Mouse (Mus musculus): ENCODE measurements around the gene Drg2. TPM values are rescaled to one million over a fixed set of nuclear protein-coding genes. Genes with fewer than 3 reads are reported as not detected.

Drg2 gene
- 105 and 109 TPM in 2 replicates for polyA plus RNA-seq (2014; fragmentation: Nextera tagmentation; extraction: Ambion mirVana)

DNA sequence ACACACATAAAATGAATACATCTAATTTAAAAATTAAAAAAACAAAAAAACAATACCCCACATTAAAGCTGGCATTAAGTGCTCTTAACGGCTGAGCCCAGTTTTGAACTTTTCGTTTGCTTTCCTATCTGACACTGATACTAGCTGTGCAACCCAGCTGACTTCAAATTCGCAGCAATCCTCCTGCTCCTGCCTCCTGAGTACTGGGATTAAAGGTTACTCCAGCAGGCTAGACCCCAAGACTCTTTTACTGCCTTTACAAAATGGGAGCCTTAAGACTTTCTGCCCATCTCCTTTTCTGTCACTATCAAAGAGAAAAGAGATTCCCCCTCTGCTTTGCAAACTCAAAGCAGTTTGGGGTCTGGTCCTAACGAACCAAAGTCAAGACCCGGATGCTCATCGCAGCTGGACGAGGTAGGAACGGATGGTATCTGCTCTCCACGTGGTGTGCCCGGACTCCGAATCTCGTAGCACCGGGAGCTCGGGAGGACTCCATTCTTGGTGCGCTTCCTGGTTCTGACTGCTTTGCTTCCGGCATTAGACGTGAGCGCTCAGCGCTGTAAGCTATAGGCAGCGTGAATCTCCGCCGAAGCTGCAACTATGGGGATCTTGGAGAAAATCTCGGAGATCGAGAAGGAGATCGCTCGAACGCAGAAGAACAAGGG is at the start of gene Drg2:
Gene Drg2 (plus strand): TSS at position 512 of the 665 bp plus-strand sequence.
- DNase-seq (peak; percentile 96), ATAC-seq (ENCODE audit: insufficient read depth) (peak; percentile 93)
- no peak within 1 kb of the TSS for H3K27ac ChIP-seq (ENCODE audit: low read depth)
- WGBS: 5% methylated on average over 27 of the region's 27 CpGs
- H3K9ac ChIP-seq: peak within 1 kb of the TSS; percentile 88
- no peak for TF ChIP-seq CTCF (IDR thresholded peaks at IDR 0.05; ENCODE audit: low read depth)
- no peaks in the 10 kb centered on the region for H3K9me3 ChIP-seq (ENCODE audit: low read depth, low read length)
- H3K4me3 ChIP-seq (ENCODE audit: low read depth, low read length): peak within 1 kb of the TSS; percentile 72
- 0 out of 2 replicates have a peak, but pooled peaks cover 5% of the 10 kb centered on the region for H3K4me1 ChIP-seq (ENCODE audit: insufficient read depth)
- H3K27me3 ChIP-seq (ENCODE audit: insufficient read depth, low read length): no peaks in the 10 kb centered on the region
- peaks cover 30% of the 10 kb centered on the region for H3K36me3 ChIP-seq (ENCODE audit: insufficient read depth)
- H3K4me2 ChIP-seq: peak within 1 kb of the TSS; percentile 93

DNA sequence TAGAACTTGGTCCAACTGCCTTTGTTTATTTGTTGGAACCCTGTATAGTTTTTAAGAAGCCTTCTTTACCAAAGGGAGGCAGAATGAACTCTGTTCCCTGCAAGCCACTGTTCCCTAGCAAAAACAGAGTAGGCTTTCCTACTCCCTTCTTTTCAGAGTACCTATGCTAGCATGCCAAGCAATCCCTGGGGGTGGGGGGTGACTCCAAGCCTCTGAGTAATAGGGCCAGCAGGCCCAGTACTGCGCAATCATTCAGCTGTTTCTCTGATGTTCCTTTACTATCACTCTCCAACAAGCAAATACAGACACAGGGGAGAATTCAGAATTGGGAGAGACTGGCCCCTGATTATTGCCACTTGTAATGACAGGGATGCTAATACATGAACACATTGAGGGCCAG is 47.8 kb upstream of the Drg2 start:
- Histone ChIP-seq H3K36me3 (ENCODE audit: insufficient read depth) (peaks cover 69% of the 10 kb centered on the region), H3K4me1 (ENCODE audit: insufficient read depth) (no peaks in the 10 kb centered on the region), H3K4me3 (ENCODE audit: low read depth, low read length) (no peak overlapping the region), H3K9ac (no peak overlapping the region), H3K27ac (ENCODE audit: low read depth) (no peak overlapping the region), H3K4me2 (no peak overlapping the region), H3K27me3 (ENCODE audit: insufficient read depth, low read length) (no peaks in the 10 kb centered on the region), H3K9me3 (ENCODE audit: low read depth, low read length) (no peaks in the 10 kb centered on the region)
- 100% methylated on average over 1 of the region's 1 CpGs for WGBS
- DNase-seq (no peak), ATAC-seq (ENCODE audit: insufficient read depth) (no peak)
- TF ChIP-seq CTCF (IDR thresholded peaks at IDR 0.05; ENCODE audit: low read depth): no peak

DNA sequence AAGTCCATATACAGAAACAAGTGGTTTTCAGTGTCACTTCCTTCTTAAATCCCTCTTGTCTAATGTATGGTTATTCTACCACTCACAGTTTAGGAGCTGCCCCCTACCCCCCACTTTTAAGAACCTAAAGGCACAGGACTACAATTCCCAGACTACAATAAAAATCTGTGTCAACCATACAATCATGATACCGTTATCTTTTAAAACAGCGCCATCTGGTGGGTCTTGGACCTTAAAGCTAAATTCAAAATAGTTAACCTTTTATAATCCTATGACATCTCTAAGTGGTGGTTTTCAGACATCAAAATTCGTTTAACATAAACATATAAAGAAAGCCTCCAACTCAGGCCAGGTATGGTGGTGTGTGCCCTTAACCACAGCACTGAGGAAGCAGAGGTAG is 42.2 kb upstream of the Drg2 start:
- Histone ChIP-seq H3K9ac (no peak overlapping the region), H3K36me3 (ENCODE audit: insufficient read depth) (peaks cover 26% of the 10 kb centered on the region), H3K4me1 (ENCODE audit: insufficient read depth) (0 out of 2 replicates have a peak, but pooled peaks cover 4% of the 10 kb centered on the region), H3K27ac (ENCODE audit: low read depth) (no peak overlapping the region), H3K27me3 (ENCODE audit: insufficient read depth, low read length) (no peaks in the 10 kb centered on the region), H3K4me2 (no peak overlapping the region), H3K9me3 (ENCODE audit: low read depth, low read length) (no peaks in the 10 kb centered on the region), H3K4me3 (ENCODE audit: low read depth, low read length) (no peak overlapping the region)
- ATAC-seq (ENCODE audit: insufficient read depth): no peak
- 5% methylated on average over 3 of the region's 3 CpGs for WGBS
- peak; percentile 68 for TF ChIP-seq CTCF (IDR thresholded peaks at IDR 0.05; ENCODE audit: low read depth)
- peak; percentile 95 for DNase-seq

DNA sequence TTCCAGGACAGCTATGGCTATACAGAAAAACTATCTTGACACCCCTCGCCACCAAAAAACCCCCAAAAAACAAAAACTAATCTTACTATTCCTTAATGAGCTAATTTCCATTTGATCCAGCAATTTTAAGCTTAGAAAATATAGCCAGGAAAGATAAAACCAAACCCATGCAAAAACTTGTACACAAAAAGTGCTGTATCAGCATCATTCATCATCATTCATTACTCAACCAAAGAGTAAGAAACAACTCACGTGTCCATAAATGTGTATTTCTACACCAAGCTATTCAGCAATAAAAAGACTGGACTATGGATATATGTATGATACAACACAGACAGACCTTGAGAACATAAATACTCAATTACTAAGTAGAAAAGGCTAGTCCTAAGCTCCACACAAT is 41.5 kb upstream of the Drg2 start:
- no peak overlapping the region for H3K4me3 ChIP-seq (ENCODE audit: low read depth, low read length)
- 83% methylated on average over 2 of the region's 2 CpGs for WGBS
- no peak overlapping the region for H3K27ac ChIP-seq (ENCODE audit: low read depth)
- TF ChIP-seq CTCF (IDR thresholded peaks at IDR 0.05; ENCODE audit: low read depth): no peak
- no peaks in the 10 kb centered on the region for H3K27me3 ChIP-seq (ENCODE audit: insufficient read depth, low read length)
- H3K9me3 ChIP-seq (ENCODE audit: low read depth, low read length): no peaks in the 10 kb centered on the region
- H3K4me2 ChIP-seq: no peak overlapping the region
- H3K9ac ChIP-seq: no peak overlapping the region
- DNase-seq (no peak), ATAC-seq (ENCODE audit: insufficient read depth) (no peak)
- H3K4me1 ChIP-seq (ENCODE audit: insufficient read depth): 0 out of 2 replicates have a peak, but pooled peaks cover 4% of the 10 kb centered on the region
- peaks cover 19% of the 10 kb centered on the region; the same call in 1 of the 2 replicates for H3K36me3 ChIP-seq (ENCODE audit: insufficient read depth)

DNA sequence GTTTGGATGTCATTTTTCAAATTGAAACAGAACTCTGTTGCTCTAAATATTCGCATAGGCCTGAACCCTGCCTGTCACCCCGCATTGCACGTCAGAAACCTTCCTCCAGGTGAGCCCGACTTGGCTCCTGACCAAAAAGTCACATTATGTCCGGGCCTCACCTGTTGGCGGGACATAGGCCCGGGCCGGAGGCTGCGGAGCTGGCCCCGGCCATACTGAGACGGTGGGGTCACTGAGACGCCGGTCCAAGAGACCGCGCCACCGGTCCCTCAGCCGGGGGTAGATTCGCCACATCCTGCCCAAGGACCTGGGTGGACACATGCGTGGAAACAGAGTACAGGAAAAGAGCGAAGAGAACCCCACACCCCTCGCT is 37.8 kb upstream of the Drg2 start:
- Histone ChIP-seq H3K9me3 (ENCODE audit: low read depth, low read length) (no peaks in the 10 kb centered on the region), H3K27ac (ENCODE audit: low read depth) (peak overlapping the region; percentile 72), H3K27me3 (ENCODE audit: insufficient read depth, low read length) (no peaks in the 10 kb centered on the region), H3K4me2 (peak overlapping the region; percentile 74), H3K36me3 (ENCODE audit: insufficient read depth) (no peaks in the 10 kb centered on the region), H3K9ac (peak overlapping the region; percentile 80), H3K4me1 (ENCODE audit: insufficient read depth) (peaks cover 11% of the 10 kb centered on the region; the same call in 1 of the 2 replicates), H3K4me3 (ENCODE audit: low read depth, low read length) (peak overlapping the region; percentile 93)
- DNase-seq (no peak), ATAC-seq (ENCODE audit: insufficient read depth) (peak; percentile 55)
- under 1% methylated on average over 21 of the region's 21 CpGs for WGBS
- no peak for TF ChIP-seq CTCF (IDR thresholded peaks at IDR 0.05; ENCODE audit: low read depth)

DNA sequence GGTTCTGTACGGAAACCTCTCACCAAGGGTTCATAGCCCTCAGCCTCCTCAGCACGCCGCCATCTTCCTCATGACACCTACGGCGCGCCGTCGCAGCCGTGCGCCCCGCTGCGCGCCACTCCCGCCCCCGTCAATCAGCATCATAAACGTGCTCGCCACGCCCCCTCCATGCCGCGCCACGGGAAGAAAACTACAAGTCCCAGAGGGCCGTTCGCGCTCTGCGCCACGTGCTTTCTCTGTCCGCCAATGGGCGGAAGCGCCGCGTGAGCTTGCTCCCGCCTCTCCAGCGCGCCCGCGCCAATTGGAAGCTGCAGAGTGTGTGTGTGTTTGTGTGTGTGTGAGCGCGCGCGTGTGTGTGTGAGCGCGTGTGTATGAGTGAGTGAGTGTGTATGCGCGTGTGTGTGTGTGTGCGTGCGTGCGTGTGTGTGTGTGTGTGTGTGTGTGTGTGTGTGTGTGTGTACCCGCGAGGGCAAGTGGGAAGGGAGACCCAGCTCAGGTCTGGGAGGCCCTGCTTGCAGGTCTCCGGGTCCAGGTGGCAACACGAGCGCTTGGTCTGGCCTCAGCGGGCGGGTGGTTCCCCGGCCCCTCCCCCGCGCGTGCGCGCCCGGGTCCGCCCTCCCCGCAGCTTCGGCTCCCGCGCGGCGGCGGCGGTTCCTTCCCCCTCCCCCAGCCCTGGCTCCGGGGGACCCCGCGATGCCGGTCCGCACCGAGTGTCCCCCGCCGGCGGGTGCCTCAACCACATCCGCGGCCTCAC is 37.3 kb upstream of the Drg2 start, which contains the start of gene Gid4:
Gene Gid4 (plus strand): TSS at position 183 of the 754 bp plus-strand sequence.
- H3K4me2 ChIP-seq: peak within 1 kb of the TSS; percentile 96
- peak within 1 kb of the TSS; percentile 90 for H3K27ac ChIP-seq (ENCODE audit: low read depth)
- peak within 1 kb of the TSS; percentile 93 for H3K9ac ChIP-seq
- peak; percentile 97 for ATAC-seq (ENCODE audit: insufficient read depth)
- H3K27me3 ChIP-seq (ENCODE audit: insufficient read depth, low read length): no peaks in the 10 kb centered on the region
- peaks cover 11% of the 10 kb centered on the region; the same call in 1 of the 2 replicates for H3K4me1 ChIP-seq (ENCODE audit: insufficient read depth)
- H3K4me3 ChIP-seq (ENCODE audit: low read depth, low read length): peak within 1 kb of the TSS; percentile 93
- WGBS: under 1% methylated on average over 69 of the region's 81 CpGs
- DNase-seq: peak; percentile 100
- no peaks in the 10 kb centered on the region for H3K36me3 ChIP-seq (ENCODE audit: insufficient read depth)
- H3K9me3 ChIP-seq (ENCODE audit: low read depth, low read length): no peaks in the 10 kb centered on the region
- no peak for TF ChIP-seq CTCF (IDR thresholded peaks at IDR 0.05; ENCODE audit: low read depth)

Data from lung, embryonic 14.5 days (tissue).